Mouse (Mus musculus): ENCODE measurements at regions not wholly inside any gene's neighbourhood (a gene's known extent, or its start where the extent isn't known, plus 50 kb on each side); places are given as distances from the start of the nearest gene placed in this dataset.

DNA sequence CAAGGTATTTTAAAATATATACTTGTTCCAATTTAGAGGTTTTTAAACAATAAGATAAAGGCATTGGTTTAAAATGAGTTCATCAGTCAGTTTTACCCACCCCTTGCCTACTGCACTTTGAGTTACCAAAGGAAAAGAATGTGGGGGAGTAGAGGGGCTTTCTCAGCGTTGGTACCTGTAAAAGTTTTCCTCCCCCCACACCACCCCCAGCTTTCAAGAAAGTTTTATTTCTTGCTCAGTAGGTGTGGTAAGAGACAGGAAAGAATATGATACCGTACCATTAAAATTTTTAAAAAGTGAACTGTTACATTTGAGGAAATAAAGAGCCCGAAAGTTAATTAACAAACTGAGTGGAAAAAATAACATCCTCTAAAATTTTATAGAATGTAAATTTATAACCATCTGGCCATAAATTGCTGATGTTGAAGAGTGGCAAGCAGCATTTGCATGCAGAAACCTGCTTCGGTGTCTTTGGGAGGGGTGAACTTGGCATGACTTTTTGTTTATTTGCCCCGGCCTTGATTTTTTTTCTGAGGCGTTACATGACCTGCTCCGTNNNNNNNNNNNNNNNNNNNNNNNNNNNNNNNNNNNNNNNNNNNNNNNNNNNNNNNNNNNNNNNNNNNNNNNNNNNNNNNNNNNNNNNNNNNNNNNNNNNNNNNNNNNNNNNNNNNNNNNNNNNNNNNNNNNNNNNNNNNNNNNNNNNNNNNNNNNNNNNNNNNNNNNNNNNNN, 346.1 kb downstream of the Tfec start:
- WGBS = 44% methylated on average over 7 of the region's 7 CpGs
- Histone ChIP-seq H3K36me3 (no peaks in the 10 kb centered on the region), H3K4me2 (no peak overlapping the region), H3K9ac (no peak overlapping the region), H3K27me3 (0 out of 2 replicates have a peak, but pooled peaks cover 3% of the 10 kb centered on the region), H3K9me3 (no peaks in the 10 kb centered on the region), H3K4me1 (peaks cover 9% of the 10 kb centered on the region; the same call in 1 of the 2 replicates), H3K27ac (no peak overlapping the region), H3K4me3 (no peak overlapping the region)
- no peak for ATAC-seq (ENCODE audit: insufficient number of reproducible peaks, insufficient read depth, low FRiP score, low TSS enrichment, low read depth)

- Histone ChIP-seq H3K4me1 (peaks cover 9% of the 10 kb centered on the region; the same call in 1 of the 2 replicates), H3K9ac (no peak overlapping the region), H3K27me3 (0 out of 2 replicates have a peak, but pooled peaks cover 3% of the 10 kb centered on the region), H3K36me3 (no peaks in the 10 kb centered on the region), H3K9me3 (no peaks in the 10 kb centered on the region), H3K4me2 (no peak overlapping the region), H3K27ac (no peak overlapping the region), H3K4me3 (no peak overlapping the region)
- ATAC-seq (ENCODE audit: insufficient number of reproducible peaks, insufficient read depth, low FRiP score, low TSS enrichment, low read depth) = no peak
- WGBS = 80% methylated on average over 6 of the region's 6 CpGs
Observed at GRCm38 (mm10) chr6:16551131-16551530, 347.1 kb downstream of the Tfec start.

- no peak overlapping the region for H3K4me3 ChIP-seq
- 64% methylated on average over 9 of the region's 9 CpGs for WGBS
- H3K4me1 ChIP-seq = peaks cover 9% of the 10 kb centered on the region; the same call in 1 of the 2 replicates
- H3K36me3 ChIP-seq = no peaks in the 10 kb centered on the region
- H3K27me3 ChIP-seq = 0 out of 2 replicates have a peak, but pooled peaks cover 3% of the 10 kb centered on the region
- no peak overlapping the region for H3K9ac ChIP-seq
- no peak for ATAC-seq (ENCODE audit: insufficient number of reproducible peaks, insufficient read depth, low FRiP score, low TSS enrichment, low read depth)
- H3K4me2 ChIP-seq = no peak overlapping the region
- no peaks in the 10 kb centered on the region for H3K9me3 ChIP-seq
- H3K27ac ChIP-seq = peak overlapping the region; percentile 7; the same call in 1 of the 2 replicates
Observed at GRCm38 (mm10) chr6:16550445-16550844, 347.8 kb downstream of the Tfec start.

DNA sequence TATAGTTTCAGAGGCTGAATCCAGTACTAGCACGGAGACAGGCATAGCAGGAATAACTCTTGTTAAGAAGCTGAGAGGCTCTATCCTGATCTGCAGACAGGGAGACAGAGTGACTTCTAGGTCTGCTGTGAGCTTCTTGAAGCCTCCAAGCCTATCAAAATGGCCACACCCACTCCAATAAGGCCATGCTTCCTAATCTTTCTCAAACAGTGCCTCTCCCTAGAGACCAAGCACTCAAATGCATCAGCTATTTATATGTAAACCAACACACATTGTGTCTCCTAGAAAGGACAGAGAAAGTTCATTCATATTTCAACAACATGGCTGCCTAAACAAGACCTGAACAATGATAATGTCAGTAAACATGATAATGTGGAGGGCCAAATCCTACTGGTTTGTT, 384.2 kb downstream of the Tfec start:
- H3K4me3 ChIP-seq = no peak overlapping the region
- peaks cover 7% of the 10 kb centered on the region; the same call in 1 of the 2 replicates for H3K9me3 ChIP-seq
- no peak overlapping the region for H3K27ac ChIP-seq
- H3K27me3 ChIP-seq = no peaks in the 10 kb centered on the region
- 43% methylated on average over 1 of the region's 1 CpGs for WGBS
- no peaks in the 10 kb centered on the region for H3K4me1 ChIP-seq
- no peaks in the 10 kb centered on the region for H3K36me3 ChIP-seq
- ATAC-seq (ENCODE audit: insufficient number of reproducible peaks, insufficient read depth, low FRiP score, low TSS enrichment, low read depth) = no peak
- no peak overlapping the region for H3K4me2 ChIP-seq
- no peak overlapping the region for H3K9ac ChIP-seq

- Histone ChIP-seq H3K27me3 (no peaks in the 10 kb centered on the region), H3K4me2 (no peak overlapping the region), H3K36me3 (no peaks in the 10 kb centered on the region), H3K9ac (no peak overlapping the region), H3K9me3 (peaks cover 7% of the 10 kb centered on the region; the same call in 1 of the 2 replicates), H3K4me3 (no peak overlapping the region), H3K4me1 (no peaks in the 10 kb centered on the region), H3K27ac (no peak overlapping the region)
- ATAC-seq (ENCODE audit: insufficient number of reproducible peaks, insufficient read depth, low FRiP score, low TSS enrichment, low read depth) = no peak
Observed at GRCm38 (mm10) chr6:16513541-16513940, 384.7 kb downstream of the Tfec start.

- Histone ChIP-seq H3K4me1 (no peaks in the 10 kb centered on the region), H3K27me3 (no peaks in the 10 kb centered on the region), H3K36me3 (no peaks in the 10 kb centered on the region), H3K27ac (no peak overlapping the region), H3K9ac (no peak overlapping the region), H3K4me3 (no peak overlapping the region), H3K9me3 (0 out of 2 replicates have a peak, but pooled peaks cover 3% of the 10 kb centered on the region), H3K4me2 (no peak overlapping the region)
- 87% methylated on average over 4 of the region's 4 CpGs for WGBS
- ATAC-seq (ENCODE audit: insufficient number of reproducible peaks, insufficient read depth, low FRiP score, low TSS enrichment, low read depth) = no peak
Observed at GRCm38 (mm10) chr6:16503836-16504235, 394.4 kb downstream of the Tfec start.

GRCm38 (mm10) chr6:16487015-16487630, 411.1 kb downstream of the Tfec start:
- H3K9ac ChIP-seq = no peak overlapping the region
- H3K4me3 ChIP-seq = no peak overlapping the region
- no peaks in the 10 kb centered on the region for H3K9me3 ChIP-seq
- no peaks in the 10 kb centered on the region for H3K4me1 ChIP-seq
- no peaks in the 10 kb centered on the region for H3K36me3 ChIP-seq
- no peak overlapping the region for H3K27ac ChIP-seq
- no peaks in the 10 kb centered on the region for H3K27me3 ChIP-seq
- WGBS = 81% methylated on average over 8 of the region's 8 CpGs
- no peak for ATAC-seq (ENCODE audit: insufficient number of reproducible peaks, insufficient read depth, low FRiP score, low TSS enrichment, low read depth)
- H3K4me2 ChIP-seq = no peak overlapping the region

- Histone ChIP-seq H3K4me1 (no peaks in the 10 kb centered on the region), H3K4me3 (no peak overlapping the region), H3K27ac (no peak overlapping the region), H3K36me3 (no peaks in the 10 kb centered on the region), H3K9me3 (no peaks in the 10 kb centered on the region), H3K9ac (no peak overlapping the region), H3K27me3 (no peaks in the 10 kb centered on the region), H3K4me2 (no peak overlapping the region)
- ATAC-seq (ENCODE audit: insufficient number of reproducible peaks, insufficient read depth, low FRiP score, low TSS enrichment, low read depth) = no peak
- 75% methylated on average over 5 of the region's 5 CpGs for WGBS
Observed at GRCm38 (mm10) chr6:16483295-16483694, 414.9 kb downstream of the Tfec start.

GRCm38 (mm10) chr6:16468693-16469375, 429.4 kb downstream of the Tfec start:
- ATAC-seq (ENCODE audit: insufficient number of reproducible peaks, insufficient read depth, low FRiP score, low TSS enrichment, low read depth) = no peak
- no peak overlapping the region for H3K4me3 ChIP-seq
- no peak overlapping the region for H3K4me2 ChIP-seq
- 49% methylated on average over 3 of the region's 3 CpGs for WGBS
- no peaks in the 10 kb centered on the region for H3K4me1 ChIP-seq
- H3K36me3 ChIP-seq = no peaks in the 10 kb centered on the region
- H3K9ac ChIP-seq = no peak overlapping the region
- no peak overlapping the region for H3K27ac ChIP-seq
- H3K27me3 ChIP-seq = no peaks in the 10 kb centered on the region
- H3K9me3 ChIP-seq = no peaks in the 10 kb centered on the region

- ATAC-seq (ENCODE audit: insufficient number of reproducible peaks, insufficient read depth, low FRiP score, low TSS enrichment, low read depth) = no peak
Observed at GRCm38 (mm10) chr6:16458279-16458678, 440.0 kb downstream of the Tfec start.

More at GRCm38 (mm10) chr6:16458279-16458678, 440.0 kb downstream of the Tfec start:
- no peaks in the 10 kb centered on the region for H3K36me3 ChIP-seq
- H3K27ac ChIP-seq = no peak overlapping the region
- no peaks in the 10 kb centered on the region for H3K4me1 ChIP-seq
- no peak overlapping the region for H3K9ac ChIP-seq
- H3K27me3 ChIP-seq = no peaks in the 10 kb centered on the region
- no peak overlapping the region for H3K4me3 ChIP-seq
- WGBS = 49% methylated on average over 3 of the region's 3 CpGs
- no peaks in the 10 kb centered on the region for H3K9me3 ChIP-seq
- no peak overlapping the region for H3K4me2 ChIP-seq

Data from embryonic facial prominence, embryonic 13.5 days (tissue).